11 mouse cellular contexts compared by ENCODE assay signal in genomic region chr15:86105345-86105697, GRCm38 (mm10). TPM values are rescaled to one million over a fixed set of nuclear protein-coding genes. Genes with fewer than 3 reads are reported as not detected.
A peak's percentile ranks its signal among the peaks of the same experiment; 100 is the strongest.
DNase-seq lines count a peak whose midpoint lies in the region; ATAC-seq and TF ChIP-seq lines count a peak whose summit lies in the region.
"Had no signal": no experiment of that assay in that cellular context is flagged by ENCODE, and none has a peak within 500 bp of the region (broad histone marks: within the 10 kb centered on the region; RNA-seq: fewer than 3 reads in every experiment).

No protein-coding gene starts in this region.

- H3K4me2 ChIP-seq in lung, embryonic 15.5 days = no peak overlapping the region
- peak overlapping the region; percentile 60 for H3K4me2 ChIP-seq in liver, embryonic 15.5 days
- H3K4me2 ChIP-seq in stomach, postnatal 0 days (replicated peaks; ENCODE audit: low read depth) = no peak overlapping the region
- H3K4me2 ChIP-seq: midbrain, embryonic 11.5 days; neural tube, embryonic 13.5 days had no signal

- TF ChIP-seq CTCF in stomach, postnatal 0 days (IDR thresholded peaks at IDR 0.05; ENCODE audit: low read depth) = no peak

- peak; percentile 21; the same call in 1 of the 2 replicates for ATAC-seq in lung, embryonic 15.5 days (ENCODE audit: borderline replicate concordance, extremely low read depth, low FRiP score, low TSS enrichment)
- peak; percentile 81 for ATAC-seq in erythroid progenitor cell, adult 5-6 weeks (replicated peaks; ENCODE audit: low FRiP score, poor library complexity, severe bottlenecking)
- peak; percentile 96 for ATAC-seq in liver, embryonic 15.5 days (ENCODE audit: insufficient read depth)
- peak; percentile 40; the same call in 1 of the 2 replicates for ATAC-seq in stomach, postnatal 0 days (ENCODE audit: low FRiP score, low TSS enrichment)
- no peak for ATAC-seq in cerebellum, adult (ENCODE audit: insufficient number of reproducible peaks, low FRiP score, low TSS enrichment)

- TF ChIP-seq EP300 in stomach, postnatal 0 days (optimal IDR thresholded peaks at IDR 0.05) = no peak

- no peaks in the 10 kb centered on the region for H3K9me3 ChIP-seq in lung, embryonic 15.5 days
- H3K9me3 ChIP-seq in liver, embryonic 15.5 days (replicated peaks) = no peaks in the 10 kb centered on the region
- no peaks in the 10 kb centered on the region for H3K9me3 ChIP-seq in stomach, postnatal 0 days (ENCODE audit: control insufficient read depth, low read length)
- H3K9me3 ChIP-seq: neural tube, embryonic 13.5 days had no signal

- H3K36me3 ChIP-seq in lung, embryonic 15.5 days = no peaks in the 10 kb centered on the region
- H3K36me3 ChIP-seq in liver, embryonic 15.5 days (replicated peaks) = peaks cover 18% of the 10 kb centered on the region
- H3K36me3 ChIP-seq in stomach, postnatal 0 days (ENCODE audit: control insufficient read depth, insufficient read depth, low read length) = peaks cover 6% of the 10 kb centered on the region; the same call in 1 of the 2 replicates

- WGBS in lung, embryonic 15.5 days = 81% methylated on average over 7 of the region's 7 CpGs
- 22% methylated on average over 7 of the region's 7 CpGs for WGBS in liver, embryonic 15.5 days (ENCODE audit: insufficient replicate concordance)
- 78% methylated on average over 7 of the region's 7 CpGs for WGBS in stomach, postnatal 0 days

- no peaks in the 10 kb centered on the region for H3K27me3 ChIP-seq in lung, embryonic 15.5 days
- H3K27me3 ChIP-seq in liver, embryonic 15.5 days = no peaks in the 10 kb centered on the region
- no peaks in the 10 kb centered on the region for H3K27me3 ChIP-seq in stomach, postnatal 0 days (ENCODE audit: control insufficient read depth, insufficient read depth, low read length)
- H3K27me3 ChIP-seq: neural tube, embryonic 13.5 days had no signal

- H3K4me3 ChIP-seq in lung, embryonic 15.5 days = no peak overlapping the region
- H3K4me3 ChIP-seq in liver, embryonic 15.5 days (replicated peaks) = peak overlapping the region; percentile 12
- H3K4me3 ChIP-seq in stomach, postnatal 0 days (ENCODE audit: low read depth, low read length) = no peak overlapping the region
- H3K4me3 ChIP-seq: neural tube, embryonic 13.5 days had no signal

- no peak for DNase-seq in lung, adult 18-20 months
- no peak for DNase-seq in stomach, postnatal 0 days (ENCODE audit: low spot score)
- DNase-seq in ovary, postnatal 14 days (ENCODE audit: low spot score) = no peak
- DNase-seq: cerebellum, postnatal 14 days; kidney, adult 8-10 months had no signal

- 0 out of 2 replicates have a peak, but pooled peaks cover 3% of the 10 kb centered on the region for H3K4me1 ChIP-seq in lung, embryonic 15.5 days
- H3K4me1 ChIP-seq in liver, embryonic 15.5 days (replicated peaks) = peaks cover 79% of the 10 kb centered on the region
- peaks cover 5% of the 10 kb centered on the region; the same call in 1 of the 2 replicates for H3K4me1 ChIP-seq in stomach, postnatal 0 days (replicated peaks; ENCODE audit: control insufficient read depth, insufficient read depth)

- no peak overlapping the region for H3K9ac ChIP-seq in lung, embryonic 15.5 days
- peak overlapping the region; percentile 55 for H3K9ac ChIP-seq in liver, embryonic 15.5 days
- no peak overlapping the region for H3K9ac ChIP-seq in stomach, postnatal 0 days (ENCODE audit: low read length)
- H3K9ac ChIP-seq: neural tube, embryonic 13.5 days had no signal

- H3K27ac ChIP-seq in lung, embryonic 15.5 days = no peak overlapping the region
- peak overlapping the region; percentile 96 for H3K27ac ChIP-seq in liver, embryonic 15.5 days (replicated peaks)
- no peak overlapping the region for H3K27ac ChIP-seq in stomach, postnatal 0 days (replicated peaks)

RNA-seq across cellular contexts. Expression of gene Gramd4, which starts 47.8 kb away (rescaled TPM):
- 12.9 and 14.6 TPM in 2 replicates for polyA plus RNA-seq in lung, embryonic 15.5 days (2015; fragmentation: Nextera tagmentation; extraction: Ambion mirVana)
- total RNA-seq in erythroid progenitor cell, adult 5-6 weeks (2015; ENCODE audit: low replicate concordance) = 10.8 and 16.8 TPM in 2 replicates
- total RNA-seq in erythroid progenitor cell, adult 5-6 weeks (2017; ENCODE audit: low replicate concordance) = 18.9 and 37.5 TPM in 2 replicates
- polyA plus RNA-seq in liver, embryonic 15.5 days (2015; fragmentation: Nextera tagmentation; extraction: Ambion mirVana) = 6.3 and 7.8 TPM in 2 replicates
- polyA plus RNA-seq in stomach, postnatal 0 days (2015; fragmentation: Nextera tagmentation; extraction: Ambion mirVana) = 11.1 and 11.4 TPM in 2 replicates
